ENCODE assay signal across 14 mouse cellular contexts in genomic region chr1:37307586-37307985, GRCm38 (mm10). TPM values are rescaled to one million over a fixed set of nuclear protein-coding genes. Genes with fewer than 3 reads are reported as not detected.
DNase-seq lines count a peak whose midpoint lies in the region; ATAC-seq and TF ChIP-seq lines count a peak whose summit lies in the region.
"Had no signal": no experiment of that assay in that cellular context is flagged by ENCODE, and none has a peak within 500 bp of the region (broad histone marks: within the 10 kb centered on the region; RNA-seq: fewer than 3 reads in every experiment).

No protein-coding gene starts in this region.

- no peak for TF ChIP-seq RAD21 in MEL (IDR thresholded peaks at IDR 0.05; ENCODE audit: low read depth, low read length)

- no peak for TF ChIP-seq EP300 in MEL (IDR thresholded peaks at IDR 0.05; ENCODE audit: low read depth in 1 of 2, low read length in 2 of 2)

- TF ChIP-seq POLR2A in MEL (IDR thresholded peaks at IDR 0.05; ENCODE audit: control insufficient read depth in 1 of 2, insufficient read depth in 1 of 2, low read depth in 1 of 2, low read length in 2 of 2, poor library complexity in 1 of 2), result no peak

- H3K79me2 ChIP-seq in MEL (ENCODE audit: control insufficient read depth, insufficient read depth, low read length, poor library complexity), result no peaks in the 10 kb centered on the region

- H3K27ac ChIP-seq in liver, embryonic 13.5 days, result no peak overlapping the region
- H3K27ac ChIP-seq in liver, embryonic 12.5 days, result no peak overlapping the region
- no peak overlapping the region for H3K27ac ChIP-seq in MEL (ENCODE audit: control insufficient read depth, low read depth, low read length)
- no peak overlapping the region for H3K27ac ChIP-seq in intestine, embryonic 16.5 days (ENCODE audit: low read length)
- H3K27ac ChIP-seq in embryonic facial prominence, embryonic 10.5 days (replicated peaks), result no peak overlapping the region

- H3K9me3 ChIP-seq in liver, embryonic 13.5 days (replicated peaks), result no peaks in the 10 kb centered on the region
- no peaks in the 10 kb centered on the region for H3K9me3 ChIP-seq in liver, embryonic 12.5 days (replicated peaks)
- H3K9me3 ChIP-seq in MEL (replicated peaks; ENCODE audit: insufficient read depth, low read length), result no peaks in the 10 kb centered on the region
- no peaks in the 10 kb centered on the region for H3K9me3 ChIP-seq in intestine, embryonic 16.5 days (ENCODE audit: control insufficient read depth, low read length)
- no peaks in the 10 kb centered on the region for H3K9me3 ChIP-seq in embryonic facial prominence, embryonic 10.5 days

- no peaks in the 10 kb centered on the region for H3K27me3 ChIP-seq in liver, embryonic 13.5 days
- no peaks in the 10 kb centered on the region for H3K27me3 ChIP-seq in liver, embryonic 12.5 days (replicated peaks)
- H3K27me3 ChIP-seq in MEL (ENCODE audit: control insufficient read depth in 1 of 2, insufficient read depth in 2 of 2, low read length in 2 of 2), result no peaks in the 10 kb centered on the region
- no peaks in the 10 kb centered on the region for H3K27me3 ChIP-seq in intestine, embryonic 16.5 days (replicated peaks; ENCODE audit: control insufficient read depth, insufficient read depth, low read length)
- no peaks in the 10 kb centered on the region for H3K27me3 ChIP-seq in embryonic facial prominence, embryonic 10.5 days (replicated peaks; ENCODE audit: low read depth, poor library complexity, severe bottlenecking)

- TF ChIP-seq CTCF in MEL (IDR thresholded peaks at IDR 0.05 in 2 of 3, conservative IDR thresholded peaks at IDR 0.05 in 1 of 3; ENCODE audit: control insufficient read depth in 1 of 3, insufficient read depth in 1 of 3, low read depth in 2 of 3, low read length in 3 of 3, poor library complexity in 1 of 3, severe bottlenecking in 1 of 3), result no peak

- ATAC-seq in liver, embryonic 13.5 days (ENCODE audit: low read depth), result 0 out of 2 replicates have a peak, but pooled peaks have one; percentile 29
- ATAC-seq in liver, embryonic 12.5 days, result no peak
- ATAC-seq in hematopoietic stem cell, adult 5-6 weeks (replicated peaks in 1 of 2; ENCODE audit: insufficient read depth in 1 of 2, low FRiP score in 2 of 2, low TSS enrichment in 1 of 2, low read depth in 1 of 2, poor library complexity in 2 of 2, severe bottlenecking in 2 of 2), result peak; percentile 73 to 81
- ATAC-seq in intestine, embryonic 16.5 days, result no peak
- ATAC-seq: forebrain, embryonic 14.5 days; hindbrain, embryonic 16.5 days had no signal

- H3K4me2 ChIP-seq in liver, embryonic 13.5 days, result no peak overlapping the region
- H3K4me2 ChIP-seq in liver, embryonic 12.5 days, result no peak overlapping the region
- no peak overlapping the region for H3K4me2 ChIP-seq in intestine, embryonic 16.5 days (ENCODE audit: low read depth, low read length)

- peaks cover 25% of the 10 kb centered on the region for H3K4me1 ChIP-seq in liver, embryonic 13.5 days (replicated peaks)
- peaks cover 31% of the 10 kb centered on the region for H3K4me1 ChIP-seq in liver, embryonic 12.5 days
- peaks cover 8 to 19% of the 10 kb centered on the region in 2 experiments for H3K4me1 ChIP-seq in MEL (ENCODE audit: control insufficient read depth in 1 of 2, insufficient read depth in 2 of 2, low read length in 2 of 2)
- H3K4me1 ChIP-seq in intestine, embryonic 16.5 days (ENCODE audit: control insufficient read depth, insufficient read depth, low read length), result no peaks in the 10 kb centered on the region
- peaks cover 3% of the 10 kb centered on the region; the same call in 1 of the 2 replicates for H3K4me1 ChIP-seq in embryonic facial prominence, embryonic 10.5 days

- peak; percentile 4 for DNase-seq in liver, embryonic 13.5 days
- peak; percentile 26 for DNase-seq in MEL (ENCODE audit: low read depth, low spot score)
- DNase-seq in naive thymus-derived CD4-positive, alpha-beta T cell, adult 2 months (ENCODE audit: low read depth), result peak; percentile 42
- DNase-seq in embryonic facial prominence, embryonic 10.5 days (ENCODE audit: low spot score), result no peak
- DNase-seq in kidney, postnatal 4 days, result no peak
- DNase-seq: adrenal gland, adult 8-10 months; cerebellum, adult 8-10 months; embryo, embryonic 11 days; kidney, adult 9 months had no signal

- H3K4me3 ChIP-seq in liver, embryonic 13.5 days (replicated peaks), result no peak overlapping the region
- H3K4me3 ChIP-seq in liver, embryonic 12.5 days, result no peak overlapping the region
- no peak overlapping the region for H3K4me3 ChIP-seq in MEL (ENCODE audit: control insufficient read depth in 1 of 2, insufficient read depth in 1 of 2, low read depth in 2 of 2, low read length in 2 of 2)
- H3K4me3 ChIP-seq in intestine, embryonic 16.5 days (ENCODE audit: low read length), result no peak overlapping the region
- no peak overlapping the region for H3K4me3 ChIP-seq in embryonic facial prominence, embryonic 10.5 days

- WGBS in liver, embryonic 13.5 days (ENCODE audit: insufficient replicate concordance), result 63% methylated on average over 2 of the region's 2 CpGs
- WGBS in liver, embryonic 12.5 days (ENCODE audit: insufficient replicate concordance), result 58% methylated on average over 2 of the region's 2 CpGs
- 89% methylated on average over 2 of the region's 2 CpGs for WGBS in intestine, embryonic 16.5 days
- 98% methylated on average over 2 of the region's 2 CpGs for WGBS in embryonic facial prominence, embryonic 10.5 days

- H3K36me3 ChIP-seq in liver, embryonic 13.5 days, result no peaks in the 10 kb centered on the region
- no peaks in the 10 kb centered on the region for H3K36me3 ChIP-seq in liver, embryonic 12.5 days
- H3K36me3 ChIP-seq in MEL (ENCODE audit: control insufficient read depth in 1 of 2, insufficient read depth in 2 of 2, low read length in 2 of 2), result peaks cover 0 to 10% of the 10 kb centered on the region in 2 experiments; a peak in 2 of 4 replicates
- no peaks in the 10 kb centered on the region for H3K36me3 ChIP-seq in intestine, embryonic 16.5 days (ENCODE audit: control insufficient read depth, insufficient read depth, low read length)
- H3K36me3 ChIP-seq in embryonic facial prominence, embryonic 10.5 days (replicated peaks), result no peaks in the 10 kb centered on the region

- H3K9ac ChIP-seq in liver, embryonic 13.5 days, result no peak overlapping the region
- H3K9ac ChIP-seq in liver, embryonic 12.5 days, result no peak overlapping the region
- H3K9ac ChIP-seq in MEL (ENCODE audit: control insufficient read depth, low read depth, low read length, poor library complexity, severe bottlenecking), result no peak overlapping the region
- no peak overlapping the region for H3K9ac ChIP-seq in intestine, embryonic 16.5 days (ENCODE audit: low read depth, low read length)

TF ChIP-seq in MEL, 35 proteins besides CTCF, POLR2A, EP300 and RAD21:
- no peak for TF ChIP-seq MAFK (IDR thresholded peaks at IDR 0.05; ENCODE audit: borderline replicate concordance, low read depth, low read length)
- TF ChIP-seq TCF12 (IDR thresholded peaks at IDR 0.05; ENCODE audit: low read depth, low read length), result no peak
- TF ChIP-seq USF1 (IDR thresholded peaks at IDR 0.05; ENCODE audit: low read depth, low read length), result no peak
- no peak for TF ChIP-seq MYC (IDR thresholded peaks at IDR 0.05; ENCODE audit: low read depth, low read length)
- TF ChIP-seq ZC3H11A (IDR thresholded peaks at IDR 0.05; ENCODE audit: low read depth, low read length), result no peak
- no peak for TF ChIP-seq NRF1 (IDR thresholded peaks at IDR 0.05; ENCODE audit: insufficient read depth, low read depth, low read length, poor library complexity, severe bottlenecking)
- TF ChIP-seq HCFC1 (IDR thresholded peaks at IDR 0.05; ENCODE audit: low read depth, low read length), result no peak
- no peak for TF ChIP-seq UBTF (IDR thresholded peaks at IDR 0.05; ENCODE audit: borderline replicate concordance, insufficient read depth, low read depth, low read length)
- TF ChIP-seq TAL1 (IDR thresholded peaks at IDR 0.05; ENCODE audit: low read length), result no peak
- no peak for TF ChIP-seq SMC3 (IDR thresholded peaks at IDR 0.05; ENCODE audit: low read depth, low read length)
- no peak for TF ChIP-seq MXI1 (IDR thresholded peaks at IDR 0.05; ENCODE audit: low read depth, low read length)

RNA-seq across cellular contexts. Expression of gene Inpp4a, which starts 7.9 kb away (rescaled TPM):
- polyA plus RNA-seq in liver, embryonic 13.5 days (2015; fragmentation: Nextera tagmentation; extraction: Ambion mirVana), result 3.0 and 3.1 TPM in 2 replicates
- polyA plus RNA-seq in liver, embryonic 12.5 days (2016; fragmentation: Nextera tagmentation; extraction: Ambion mirVana), result 4.0 and 4.1 TPM in 2 replicates
- 1.6 and 2.4 TPM in 2 replicates for total RNA-seq in MEL (2012; rRNA removed)
- polyA plus RNA-seq in MEL (2012; ENCODE audit: insufficient read depth in 1 of 2, insufficient read length in 2 of 2, low read depth in 1 of 2, low replicate concordance in 2 of 2, missing spikeins in 1 of 2), result 1 to 10 TPM in 1 of 2 experiments, not detected in 1; 5.0 TPM
- total RNA-seq in hematopoietic stem cell, adult 5-6 weeks (2017), result 10.1 and 10.3 TPM in 2 replicates
- 12.1 and 12.2 TPM in 2 replicates for polyA plus RNA-seq in intestine, embryonic 16.5 days (2015; fragmentation: Nextera tagmentation; extraction: Ambion mirVana)
- polyA plus RNA-seq in embryonic facial prominence, embryonic 10.5 days (2016; fragmentation: Nextera tagmentation; extraction: Ambion mirVana), result 12.7 and 13.1 TPM in 2 replicates

Comparison
In these comparisons a context has a peak if more than half of its experiments do, and no peak if none do; other contexts are left out.
1. ATAC-seq: peak in liver, embryonic 13.5 days (single experiment) and hematopoietic stem cell, adult 5-6 weeks (2 of 2); none in liver, embryonic 12.5 days (single experiment) and intestine, embryonic 16.5 days (single experiment).
2. DNase-seq: peak in liver, embryonic 13.5 days (single experiment), MEL (single experiment) and naive thymus-derived CD4-positive, alpha-beta T cell, adult 2 months (single experiment); none in embryonic facial prominence, embryonic 10.5 days (single experiment) and kidney, postnatal 4 days (0 of 2).